Mouse (Mus musculus): Measurements from ENCODE around the gene Erc2. TPM values are rescaled to one million over a fixed set of nuclear protein-coding genes. Genes with fewer than 3 reads are reported as not detected.

The Erc2 gene
- polyA plus RNA-seq, 1 experiment from 2014 or later: 33.9 TPM

DNA sequence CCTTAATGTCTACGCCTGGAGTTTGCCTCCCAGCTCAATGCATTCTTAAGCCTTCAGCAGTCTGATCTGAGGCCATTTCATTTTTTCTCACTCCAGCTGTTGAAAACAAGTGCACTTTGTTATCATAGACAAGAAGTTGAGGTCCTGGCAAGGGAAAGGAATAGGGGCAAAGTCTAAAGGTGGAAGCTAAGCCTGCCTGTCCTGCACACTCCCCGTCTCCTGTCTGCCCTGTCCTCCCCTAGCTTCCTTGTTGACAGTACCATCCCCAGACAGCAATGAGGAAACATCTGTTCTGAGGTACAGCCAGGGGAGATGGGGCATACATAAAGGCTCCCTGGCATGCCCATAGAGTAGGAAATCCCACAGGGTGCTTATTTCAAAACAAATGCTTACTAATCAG is 776.7 kb downstream of the Erc2 start:
- Histone ChIP-seq H3K36me3 (ENCODE audit: control insufficient read depth, insufficient read depth, low read length) (no peaks in the 10 kb centered on the region), H3K9ac (ENCODE audit: low read depth, low read length) (no peak overlapping the region), H3K27ac (ENCODE audit: low read depth, low read length) (no peak overlapping the region), H3K4me3 (ENCODE audit: low read depth, low read length) (no peak overlapping the region), H3K4me2 (replicated peaks; ENCODE audit: low read depth, low read length) (no peak overlapping the region), H3K27me3 (ENCODE audit: control insufficient read depth, insufficient read depth, low read length) (no peaks in the 10 kb centered on the region), H3K9me3 (ENCODE audit: control insufficient read depth, low read length) (no peaks in the 10 kb centered on the region), H3K4me1 (replicated peaks; ENCODE audit: control insufficient read depth, insufficient read depth, low read length) (no peaks in the 10 kb centered on the region)
- 91% methylated on average over 2 of the region's 2 CpGs for WGBS
- ATAC-seq (ENCODE audit: low FRiP score): no peak
- DNase-seq (ENCODE audit: low spot score): no peak

DNA sequence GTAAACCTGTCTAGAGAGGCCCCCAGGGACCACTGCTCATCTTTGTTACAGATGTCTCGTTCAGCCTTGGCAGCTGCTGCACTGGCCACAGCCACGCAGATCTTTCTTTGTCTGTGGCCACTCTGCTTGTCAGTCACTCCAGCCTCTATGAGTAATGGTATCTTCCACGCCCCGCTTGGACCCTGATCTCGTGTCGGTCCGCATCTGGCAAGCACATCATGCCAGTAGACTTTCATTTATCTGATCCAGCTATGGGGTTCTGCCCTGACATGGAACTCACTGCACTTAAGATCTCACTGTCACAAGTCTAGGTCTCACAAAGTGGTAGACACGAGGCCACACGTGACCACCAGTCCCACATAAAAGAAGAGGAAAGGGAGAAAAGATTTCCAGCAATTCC is 777.7 kb downstream of the Erc2 start:
- Histone ChIP-seq H3K4me3 (ENCODE audit: low read depth, low read length) (no peak overlapping the region), H3K36me3 (ENCODE audit: control insufficient read depth, insufficient read depth, low read length) (no peaks in the 10 kb centered on the region), H3K4me1 (replicated peaks; ENCODE audit: control insufficient read depth, insufficient read depth, low read length) (no peaks in the 10 kb centered on the region), H3K27me3 (ENCODE audit: control insufficient read depth, insufficient read depth, low read length) (no peaks in the 10 kb centered on the region), H3K4me2 (replicated peaks; ENCODE audit: low read depth, low read length) (no peak overlapping the region), H3K27ac (ENCODE audit: low read depth, low read length) (no peak overlapping the region), H3K9ac (ENCODE audit: low read depth, low read length) (no peak overlapping the region), H3K9me3 (ENCODE audit: control insufficient read depth, low read length) (no peaks in the 10 kb centered on the region)
- WGBS: 84% methylated on average over 9 of the region's 9 CpGs
- no peak for ATAC-seq (ENCODE audit: low FRiP score)
- DNase-seq (ENCODE audit: low spot score): no peak

GRCm38 (mm10) chr14:28405277-28405840 is 783.1 kb downstream of the Erc2 start:
- H3K36me3 ChIP-seq (ENCODE audit: control insufficient read depth, insufficient read depth, low read length): no peaks in the 10 kb centered on the region
- no peak for ATAC-seq (ENCODE audit: low FRiP score)
- no peak overlapping the region for H3K27ac ChIP-seq (ENCODE audit: low read depth, low read length)
- no peak overlapping the region for H3K4me2 ChIP-seq (replicated peaks; ENCODE audit: low read depth, low read length)
- H3K27me3 ChIP-seq (ENCODE audit: control insufficient read depth, insufficient read depth, low read length): no peaks in the 10 kb centered on the region
- H3K9ac ChIP-seq (ENCODE audit: low read depth, low read length): no peak overlapping the region
- H3K4me1 ChIP-seq (replicated peaks; ENCODE audit: control insufficient read depth, insufficient read depth, low read length): no peaks in the 10 kb centered on the region
- 80% methylated on average over 5 of the region's 5 CpGs for WGBS
- H3K9me3 ChIP-seq (ENCODE audit: control insufficient read depth, low read length): no peaks in the 10 kb centered on the region
- H3K4me3 ChIP-seq (ENCODE audit: low read depth, low read length): no peak overlapping the region
- DNase-seq (ENCODE audit: low spot score): no peak

DNA sequence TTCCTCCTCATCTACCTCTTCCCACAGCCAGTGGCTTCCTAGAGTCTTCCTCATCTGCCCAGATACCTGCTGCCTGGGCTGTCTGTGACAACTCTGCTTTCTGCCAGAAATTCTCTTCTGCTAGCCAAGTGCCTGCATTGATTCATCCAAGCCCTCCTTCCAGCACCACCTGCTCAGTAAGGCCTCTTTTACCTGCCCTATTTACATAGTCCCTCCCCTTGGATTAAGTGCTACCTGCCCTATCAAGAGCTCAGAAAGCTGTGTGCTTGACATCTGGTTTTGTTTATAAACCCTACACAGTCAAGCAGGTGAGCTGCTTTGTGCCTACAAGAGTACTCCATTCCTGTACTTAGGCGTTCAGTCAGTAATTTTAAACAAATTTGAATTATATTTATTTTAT is 787.2 kb downstream of the Erc2 start:
- WGBS: 93% methylated on average over 1 of the region's 1 CpGs
- Histone ChIP-seq H3K4me1 (replicated peaks; ENCODE audit: control insufficient read depth, insufficient read depth, low read length) (0 out of 2 replicates have a peak, but pooled peaks cover 2% of the 10 kb centered on the region), H3K27ac (ENCODE audit: low read depth, low read length) (no peak overlapping the region), H3K9ac (ENCODE audit: low read depth, low read length) (no peak overlapping the region), H3K27me3 (ENCODE audit: control insufficient read depth, insufficient read depth, low read length) (no peaks in the 10 kb centered on the region), H3K36me3 (ENCODE audit: control insufficient read depth, insufficient read depth, low read length) (no peaks in the 10 kb centered on the region), H3K4me3 (ENCODE audit: low read depth, low read length) (no peak overlapping the region), H3K4me2 (replicated peaks; ENCODE audit: low read depth, low read length) (no peak overlapping the region), H3K9me3 (ENCODE audit: control insufficient read depth, low read length) (no peaks in the 10 kb centered on the region)
- no peak for DNase-seq (ENCODE audit: low spot score)
- ATAC-seq (ENCODE audit: low FRiP score): no peak

GRCm38 (mm10) chr14:28409796-28410347 is 787.6 kb downstream of the Erc2 start:
- no peak overlapping the region for H3K4me3 ChIP-seq (ENCODE audit: low read depth, low read length)
- H3K27ac ChIP-seq (ENCODE audit: low read depth, low read length): no peak overlapping the region
- no peak for ATAC-seq (ENCODE audit: low FRiP score)
- H3K27me3 ChIP-seq (ENCODE audit: control insufficient read depth, insufficient read depth, low read length): no peaks in the 10 kb centered on the region
- H3K36me3 ChIP-seq (ENCODE audit: control insufficient read depth, insufficient read depth, low read length): no peaks in the 10 kb centered on the region
- H3K9ac ChIP-seq (ENCODE audit: low read depth, low read length): no peak overlapping the region
- 0 out of 2 replicates have a peak, but pooled peaks cover 2% of the 10 kb centered on the region for H3K4me1 ChIP-seq (replicated peaks; ENCODE audit: control insufficient read depth, insufficient read depth, low read length)
- no peak overlapping the region for H3K4me2 ChIP-seq (replicated peaks; ENCODE audit: low read depth, low read length)
- 96% methylated on average over 4 of the region's 4 CpGs for WGBS
- no peak for DNase-seq (ENCODE audit: low spot score)
- no peaks in the 10 kb centered on the region for H3K9me3 ChIP-seq (ENCODE audit: control insufficient read depth, low read length)

DNA sequence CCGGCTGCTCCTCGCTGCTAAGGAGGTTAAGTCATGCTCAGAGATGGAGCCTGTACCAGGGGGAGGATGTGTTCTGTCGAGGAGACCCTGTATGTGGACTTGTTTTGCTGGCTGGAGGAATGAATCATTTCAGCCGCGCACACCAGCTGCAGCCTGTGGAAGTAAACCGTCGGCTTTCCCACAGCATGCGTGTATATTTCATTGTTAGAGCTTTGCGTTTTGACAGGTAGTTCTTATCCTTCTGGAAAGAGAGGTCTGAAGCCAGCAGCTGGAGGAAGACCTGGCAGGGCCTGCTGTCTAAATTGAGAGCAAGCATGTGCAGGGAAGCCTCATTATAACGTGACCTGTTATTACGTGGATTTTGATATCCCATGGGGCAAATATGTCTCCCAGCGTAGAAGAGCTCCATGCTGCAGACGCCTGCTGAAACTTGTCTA is 788.6 kb downstream of the Erc2 start:
- Histone ChIP-seq H3K27ac (ENCODE audit: low read depth, low read length) (no peak overlapping the region), H3K36me3 (ENCODE audit: control insufficient read depth, insufficient read depth, low read length) (no peaks in the 10 kb centered on the region), H3K27me3 (ENCODE audit: control insufficient read depth, insufficient read depth, low read length) (no peaks in the 10 kb centered on the region), H3K4me3 (ENCODE audit: low read depth, low read length) (no peak overlapping the region), H3K9me3 (ENCODE audit: control insufficient read depth, low read length) (no peaks in the 10 kb centered on the region), H3K4me2 (replicated peaks; ENCODE audit: low read depth, low read length) (no peak overlapping the region), H3K9ac (ENCODE audit: low read depth, low read length) (no peak overlapping the region), H3K4me1 (replicated peaks; ENCODE audit: control insufficient read depth, insufficient read depth, low read length) (0 out of 2 replicates have a peak, but pooled peaks cover 2% of the 10 kb centered on the region)
- ATAC-seq (ENCODE audit: low FRiP score) (no peak), DNase-seq (ENCODE audit: low spot score) (no peak)
- 75% methylated on average over 13 of the region's 13 CpGs for WGBS

DNA sequence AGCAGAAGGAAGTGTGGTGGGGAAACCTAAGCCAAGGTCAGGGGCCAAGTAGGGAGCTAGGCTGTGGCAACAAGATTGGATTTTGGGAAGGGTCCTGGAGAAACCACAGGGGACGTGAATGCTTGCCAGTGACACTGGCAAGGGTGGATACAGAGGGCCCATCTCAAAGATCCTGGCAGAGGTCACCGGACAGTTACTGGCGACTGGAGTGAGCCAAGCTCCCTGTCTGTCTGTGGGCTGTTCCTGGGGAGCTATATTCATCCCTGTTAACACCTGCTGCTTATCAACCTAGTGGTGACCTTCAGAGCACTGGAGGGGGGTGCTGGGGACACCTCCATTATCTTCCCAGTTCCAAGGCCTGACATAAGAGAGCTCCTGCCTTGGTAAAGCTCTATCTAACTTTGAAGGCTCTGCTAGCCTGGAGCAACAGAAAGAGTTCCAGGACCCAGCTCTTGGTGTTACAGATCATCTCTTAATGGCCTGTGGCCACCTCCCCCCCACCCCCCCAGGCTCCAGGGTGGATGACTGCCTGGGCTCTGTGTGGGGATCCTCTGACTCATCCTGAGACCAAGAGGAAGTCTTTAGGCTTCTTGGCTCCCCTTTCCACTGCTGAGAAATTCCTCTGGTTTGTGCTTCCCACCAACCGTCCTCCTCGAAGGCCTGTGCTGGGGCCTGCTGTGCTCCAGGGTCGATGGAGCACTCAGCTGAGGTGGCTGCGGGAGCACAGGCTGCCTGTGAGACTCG is 790.2 kb downstream of the Erc2 start:
- no peak for ATAC-seq (ENCODE audit: low FRiP score)
- H3K27ac ChIP-seq (ENCODE audit: low read depth, low read length): no peak overlapping the region

DNA sequence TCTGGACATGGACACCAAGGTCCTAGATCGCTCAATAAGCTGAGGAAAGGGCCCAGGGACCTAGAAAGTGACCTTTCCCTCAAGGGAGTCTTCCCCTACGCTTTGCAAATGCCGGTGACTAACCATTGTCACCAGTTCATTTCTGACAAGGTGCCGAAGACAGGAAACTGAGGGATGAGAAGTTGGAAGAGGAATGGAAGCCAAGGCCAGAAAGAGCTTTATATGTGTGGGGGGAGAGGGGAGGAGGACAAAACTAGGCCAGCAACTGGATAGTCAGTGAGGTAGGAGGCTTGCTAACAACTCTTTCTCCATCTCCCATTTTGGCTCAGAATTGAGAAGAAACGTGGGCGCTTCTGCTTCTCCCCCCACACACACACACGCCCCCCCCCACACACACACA is 791.3 kb downstream of the Erc2 start:
- Histone ChIP-seq H3K9ac (ENCODE audit: low read depth, low read length) (no peak overlapping the region), H3K27ac (ENCODE audit: low read depth, low read length) (no peak overlapping the region), H3K4me3 (ENCODE audit: low read depth, low read length) (no peak overlapping the region), H3K9me3 (ENCODE audit: control insufficient read depth, low read length) (no peaks in the 10 kb centered on the region), H3K36me3 (ENCODE audit: control insufficient read depth, insufficient read depth, low read length) (no peaks in the 10 kb centered on the region), H3K4me1 (replicated peaks; ENCODE audit: control insufficient read depth, insufficient read depth, low read length) (0 out of 2 replicates have a peak, but pooled peaks cover 2% of the 10 kb centered on the region), H3K27me3 (ENCODE audit: control insufficient read depth, insufficient read depth, low read length) (no peaks in the 10 kb centered on the region), H3K4me2 (replicated peaks; ENCODE audit: low read depth, low read length) (no peak overlapping the region)
- WGBS: 85% methylated on average over 7 of the region's 7 CpGs
- ATAC-seq (ENCODE audit: low FRiP score) (no peak), DNase-seq (ENCODE audit: low spot score) (no peak)

More for the DNA sequence above, 790.2 kb downstream of the Erc2 start:
- no peak for DNase-seq (ENCODE audit: low spot score)
- H3K36me3 ChIP-seq (ENCODE audit: control insufficient read depth, insufficient read depth, low read length): no peaks in the 10 kb centered on the region
- 0 out of 2 replicates have a peak, but pooled peaks cover 2% of the 10 kb centered on the region for H3K4me1 ChIP-seq (replicated peaks; ENCODE audit: control insufficient read depth, insufficient read depth, low read length)
- H3K4me3 ChIP-seq (ENCODE audit: low read depth, low read length): no peak overlapping the region
- H3K9ac ChIP-seq (ENCODE audit: low read depth, low read length): no peak overlapping the region
- no peak overlapping the region for H3K4me2 ChIP-seq (replicated peaks; ENCODE audit: low read depth, low read length)
- H3K9me3 ChIP-seq (ENCODE audit: control insufficient read depth, low read length): no peaks in the 10 kb centered on the region
- 67% methylated on average over 8 of the region's 8 CpGs for WGBS
- no peaks in the 10 kb centered on the region for H3K27me3 ChIP-seq (ENCODE audit: control insufficient read depth, insufficient read depth, low read length)

DNA sequence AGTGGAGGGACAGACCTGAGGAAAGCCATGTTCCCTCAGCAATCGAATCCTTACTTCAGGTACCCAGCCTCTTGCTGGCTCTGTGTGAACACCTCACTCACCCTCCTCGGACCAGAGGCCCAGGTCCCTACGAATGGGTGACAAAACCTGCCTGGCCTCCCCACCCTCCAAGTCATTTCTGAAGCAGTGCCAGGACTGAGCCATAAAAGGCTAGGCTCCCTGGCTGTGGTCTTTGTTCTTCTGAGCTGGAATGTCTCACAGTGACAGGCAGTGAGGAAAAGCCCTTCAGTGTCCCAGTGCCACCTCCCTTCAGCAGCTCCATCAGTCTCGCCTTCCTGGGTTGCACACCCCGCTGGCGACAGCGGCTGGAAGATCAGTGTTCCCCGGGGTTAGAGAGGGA is 794.8 kb downstream of the Erc2 start:
- Histone ChIP-seq H3K27me3 (ENCODE audit: control insufficient read depth, insufficient read depth, low read length) (no peaks in the 10 kb centered on the region), H3K36me3 (ENCODE audit: control insufficient read depth, insufficient read depth, low read length) (no peaks in the 10 kb centered on the region), H3K9ac (ENCODE audit: low read depth, low read length) (no peak overlapping the region), H3K9me3 (ENCODE audit: control insufficient read depth, low read length) (no peaks in the 10 kb centered on the region), H3K4me3 (ENCODE audit: low read depth, low read length) (no peak overlapping the region), H3K27ac (ENCODE audit: low read depth, low read length) (no peak overlapping the region), H3K4me2 (replicated peaks; ENCODE audit: low read depth, low read length) (no peak overlapping the region), H3K4me1 (replicated peaks; ENCODE audit: control insufficient read depth, insufficient read depth, low read length) (no peaks in the 10 kb centered on the region)
- 16% methylated on average over 8 of the region's 8 CpGs for WGBS
- no peak for ATAC-seq (ENCODE audit: low FRiP score)
- no peak for DNase-seq (ENCODE audit: low spot score)

Measured in hindbrain, embryonic 11.5 days (tissue).